ENCODE assay signal across 8 mouse cellular contexts in the genomic region with DNA sequence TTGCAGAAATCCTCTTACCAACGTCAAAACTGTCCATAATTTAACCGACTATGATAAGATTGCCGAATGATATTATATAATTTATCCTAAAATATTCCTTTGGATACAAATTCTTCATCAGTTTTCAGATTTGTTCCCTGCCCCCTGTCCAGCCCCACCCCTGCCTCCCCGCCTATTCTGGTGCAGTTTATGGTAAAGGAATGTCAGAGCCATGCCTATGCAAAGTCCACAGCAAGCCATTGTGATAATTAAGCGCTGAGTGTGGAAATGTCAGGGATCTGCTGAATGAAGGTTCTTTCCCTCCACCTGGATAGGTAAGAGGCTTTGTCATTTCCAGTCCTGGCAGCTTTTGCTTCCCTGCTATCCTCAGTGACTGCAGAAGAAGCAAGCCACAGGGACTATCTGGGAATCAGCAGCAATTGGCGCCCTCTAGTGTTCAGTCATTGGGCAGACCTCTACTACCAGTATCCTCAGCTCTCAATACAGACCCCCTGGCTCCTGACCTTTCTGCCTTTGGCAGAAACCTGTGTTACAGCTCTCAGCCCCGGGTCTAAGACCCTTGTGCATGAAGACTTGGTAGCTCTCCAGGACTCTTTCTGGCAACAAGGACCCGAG. TPM values are rescaled to one million over a fixed set of nuclear protein-coding genes. Genes with fewer than 3 reads are reported as not detected.
DNase-seq lines count a peak whose midpoint lies in the region; ATAC-seq and TF ChIP-seq lines count a peak whose summit lies in the region.
"Not testable (repeated sequence)": the region's sequence is repeated elsewhere in the genome, so short reads cannot be mapped to it uniquely, and the experiment has no call there.

No protein-coding gene starts in this region.

- H3K9me3 ChIP-seq in forebrain, embryonic 15.5 days; liver, embryonic 14.5 days (ENCODE audit: control insufficient read depth, low read length); neural tube, embryonic 12.5 days; stomach, embryonic 16.5 days (replicated peaks; ENCODE audit: control insufficient read depth, low read length): not testable (repeated sequence)

- TF ChIP-seq EP300 in liver, embryonic 14.5 days (IDR thresholded peaks at IDR 0.05; ENCODE audit: low read depth): not testable (repeated sequence)

- ATAC-seq in forebrain, embryonic 15.5 days (replicated peaks): peak; percentile 95
- ATAC-seq in liver, embryonic 14.5 days (ENCODE audit: insufficient read depth): peak; percentile 75
- ATAC-seq in neural tube, embryonic 12.5 days (ENCODE audit: low FRiP score, low read depth): peak; percentile 97
- peak; percentile 90 for ATAC-seq in stomach, embryonic 16.5 days (ENCODE audit: insufficient read depth, low FRiP score)

- intact Hi-C loops in heart, postnatal 10 days (cut with DNase I): loop anchor here (2.0 kb wide), 1 partner anchor 151 kb away; no protein-coding TSS in a partner anchor

- 39% methylated on average over 8 of the region's 8 CpGs for WGBS in forebrain, embryonic 15.5 days
- WGBS in liver, embryonic 14.5 days (ENCODE audit: insufficient replicate concordance): 28% methylated on average over 7 of the region's 8 CpGs
- 39% methylated on average over 8 of the region's 8 CpGs for WGBS in neural tube, embryonic 12.5 days
- WGBS in stomach, embryonic 16.5 days: 33% methylated on average over 7 of the region's 8 CpGs

- DNase-seq in ES-CJ7 (ENCODE audit: low read depth, low spot score): peak; percentile 89
- peak; percentile 84 to 90 for DNase-seq in cerebellum, adult 18-20 months
- DNase-seq in heart, postnatal 10 days: peak; percentile 86 to 89
- peak; percentile 87 to 90 for DNase-seq in kidney, postnatal 36 days
- DNase-seq in liver, embryonic 14.5 days (ENCODE audit: low read depth in 3 of 3, low spot score in 3 of 3): not testable (repeated sequence)

- not testable (repeated sequence) for H3K36me3 ChIP-seq in forebrain, embryonic 15.5 days; liver, embryonic 14.5 days (replicated peaks; ENCODE audit: control insufficient read depth, insufficient read depth, low read depth); neural tube, embryonic 12.5 days; stomach, embryonic 16.5 days (ENCODE audit: control insufficient read depth, insufficient read depth, low read length)

- H3K9ac ChIP-seq in forebrain, embryonic 15.5 days (replicated peaks); liver, embryonic 14.5 days (replicated peaks); neural tube, embryonic 12.5 days; stomach, embryonic 16.5 days (ENCODE audit: low read length): not testable (repeated sequence)

- TF ChIP-seq CTCF in liver, embryonic 14.5 days (IDR thresholded peaks at IDR 0.05; ENCODE audit: low read depth): peak; percentile 79

- not testable (repeated sequence) for H3K27me3 ChIP-seq in forebrain, embryonic 15.5 days; liver, embryonic 14.5 days (ENCODE audit: control insufficient read depth, insufficient read depth, low read length); neural tube, embryonic 12.5 days (replicated peaks); stomach, embryonic 16.5 days (ENCODE audit: control insufficient read depth, insufficient read depth, low read length)

- peak overlapping the region; percentile 19; the same call in 1 of the 2 replicates for H3K27ac ChIP-seq in forebrain, embryonic 15.5 days (replicated peaks)
- H3K27ac ChIP-seq in liver, embryonic 14.5 days; neural tube, embryonic 12.5 days; stomach, embryonic 16.5 days (ENCODE audit: low read length): not testable (repeated sequence)

- H3K4me2 ChIP-seq in forebrain, embryonic 15.5 days (replicated peaks): peak overlapping the region; percentile 17; the same call in 1 of the 2 replicates
- not testable (repeated sequence) for H3K4me2 ChIP-seq in liver, embryonic 14.5 days (ENCODE audit: low read depth)
- H3K4me2 ChIP-seq in neural tube, embryonic 12.5 days (replicated peaks): 0 out of 2 replicates have a peak overlapping the region, but pooled peaks have one; percentile 9
- peak overlapping the region; percentile 38; the same call in 1 of the 2 replicates for H3K4me2 ChIP-seq in stomach, embryonic 16.5 days (ENCODE audit: low read depth, low read length)

- H3K4me3 ChIP-seq in forebrain, embryonic 15.5 days; liver, embryonic 14.5 days (ENCODE audit: insufficient read depth in 1 of 2, low read depth in 2 of 2, low read length in 2 of 2); neural tube, embryonic 12.5 days; stomach, embryonic 16.5 days (replicated peaks; ENCODE audit: low read length): not testable (repeated sequence)

- H3K4me1 ChIP-seq in forebrain, embryonic 15.5 days; liver, embryonic 14.5 days (replicated peaks; ENCODE audit: control insufficient read depth in 2 of 2, insufficient read depth in 2 of 2, low read length in 1 of 2); neural tube, embryonic 12.5 days; stomach, embryonic 16.5 days (ENCODE audit: control insufficient read depth, insufficient read depth, low read length): not testable (repeated sequence)

RNA-seq across cellular contexts. Expression of gene Klrb1, which starts 30.9 kb away (rescaled TPM):
- polyA plus RNA-seq in forebrain, embryonic 15.5 days (2015; fragmentation: Nextera tagmentation; extraction: Ambion mirVana): 0.26 TPM in 1 of 2 replicates, not detected in the other
- not detected for total RNA-seq in heart, postnatal 10 days (2021)
- polyA plus RNA-seq in liver, embryonic 14.5 days (2012; rRNA removed): not detected in 2 replicates
- not detected in 2 replicates for polyA plus RNA-seq in liver, embryonic 14.5 days (2014; fragmentation: Nextera tagmentation; extraction: Ambion mirVana)
- polyA plus RNA-seq in neural tube, embryonic 12.5 days (2016; fragmentation: Nextera tagmentation; extraction: Ambion mirVana): not detected in 2 replicates
- not detected in 2 replicates for polyA plus RNA-seq in stomach, embryonic 16.5 days (2015; fragmentation: Nextera tagmentation; extraction: Ambion mirVana)

RNA-seq across cellular contexts. Expression of gene Klrb1c, which starts 35.3 kb away (rescaled TPM):
- polyA plus RNA-seq in forebrain, embryonic 15.5 days (2015; fragmentation: Nextera tagmentation; extraction: Ambion mirVana): not detected in 2 replicates
- not detected for total RNA-seq in heart, postnatal 10 days (2021)
- polyA plus RNA-seq in liver, embryonic 14.5 days (2012; rRNA removed): 0.04 and 0.09 TPM in 2 replicates
- polyA plus RNA-seq in liver, embryonic 14.5 days (2014; fragmentation: Nextera tagmentation; extraction: Ambion mirVana): 0.09 and 0.25 TPM in 2 replicates
- polyA plus RNA-seq in neural tube, embryonic 12.5 days (2016; fragmentation: Nextera tagmentation; extraction: Ambion mirVana): 0.11 TPM in 1 of 2 replicates, not detected in the other
- polyA plus RNA-seq in stomach, embryonic 16.5 days (2015; fragmentation: Nextera tagmentation; extraction: Ambion mirVana): 0.25 and 0.27 TPM in 2 replicates
